Mouse (Mus musculus) megakaryocyte, embryonic 14.5 days (primary cell): ENCODE data around the gene Nfrkb.

Experiments
- FLI1 ChIP-seq: IDR thresholded peaks from 2 replicates; pipeline ENCODE4 v1.6.1; 2012; ENCODE audit warnings: low read length, inconsistent platforms, mixed read lengths
- GATA1 ChIP-seq: IDR thresholded peaks from 3 replicates; pipeline ENCODE4 v1.6.1; 2012; ENCODE audit warnings: mixed read lengths, low read length, inconsistent platforms, borderline replicate concordance

DNA sequence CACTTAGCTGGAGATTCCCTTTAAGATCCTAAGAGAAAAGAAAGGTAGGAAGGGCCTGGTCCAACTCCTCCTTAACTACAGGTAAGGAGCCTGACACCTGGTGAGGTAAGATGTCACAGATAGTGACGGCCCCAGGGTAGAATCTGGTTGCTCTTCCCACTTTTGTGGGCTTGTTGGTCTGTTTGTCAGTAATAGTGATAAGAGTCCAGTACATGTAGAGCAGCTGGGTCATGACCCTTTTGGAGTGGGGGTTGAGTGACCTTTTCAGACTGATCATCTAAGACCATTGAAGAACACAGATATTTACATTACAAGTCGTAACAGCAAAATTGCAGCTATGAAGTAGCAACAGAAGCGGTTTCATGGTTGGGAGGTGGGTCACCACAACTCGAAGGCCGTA is 1.2 kb downstream of the Nfrkb start:
- TF ChIP-seq GATA1 (no peak), FLI1 (no peak)
